Mouse (Mus musculus): ENCODE results near the gene Mvb12b.

DNA sequence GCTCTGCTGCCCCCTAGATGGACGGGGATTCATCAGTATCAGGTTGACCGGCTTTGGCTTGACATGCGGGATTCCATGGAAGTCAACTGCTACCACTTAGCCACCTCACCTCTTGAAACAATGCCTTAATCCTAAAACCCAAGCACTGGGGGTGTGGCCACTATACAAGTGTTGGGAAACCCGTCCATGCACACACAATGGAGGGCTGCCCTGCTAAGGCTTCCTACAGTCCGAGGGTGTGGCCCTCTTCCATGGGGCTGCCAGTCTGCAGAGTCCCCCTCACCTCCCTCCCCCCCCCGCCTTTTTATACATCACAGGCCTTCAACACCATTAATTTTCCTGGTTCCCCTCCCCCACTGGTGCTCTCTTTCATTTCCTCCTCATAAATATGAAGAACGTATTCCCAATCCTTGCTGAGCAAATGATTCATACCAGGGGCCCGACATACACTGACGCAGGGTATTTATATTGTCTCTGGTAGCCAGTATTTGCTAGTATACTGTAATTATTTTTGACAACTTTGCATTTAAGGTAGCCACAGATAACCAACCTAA, 51.0 kb downstream of the Mvb12b start:
- no peak for TF ChIP-seq USF1 (IDR thresholded peaks at IDR 0.05; ENCODE audit: low read depth)
- no peak for TF ChIP-seq CTCF (IDR thresholded peaks at IDR 0.05; ENCODE audit: control insufficient read depth, insufficient read depth, insufficient read length)
